15 mouse cellular contexts compared by ENCODE assay signal in the genomic region with DNA sequence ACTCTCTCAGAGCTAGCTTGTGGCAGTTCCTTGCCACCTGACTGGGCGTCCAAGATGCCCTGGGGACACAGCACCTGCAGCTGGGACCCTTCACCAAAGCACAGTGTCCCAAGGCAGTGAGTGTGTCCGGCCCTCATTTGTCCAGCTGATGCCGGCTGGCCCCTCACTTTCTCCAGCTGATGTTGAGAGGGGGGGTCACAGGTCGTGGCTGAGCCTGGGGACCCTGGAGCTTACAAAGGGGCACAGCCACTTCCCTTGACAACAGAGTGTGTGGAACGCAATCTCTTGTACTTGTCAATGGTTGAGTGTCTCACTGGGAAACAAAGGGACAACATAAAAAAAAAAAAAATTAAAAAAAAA.
DNase-seq lines count a peak whose midpoint lies in the region; ATAC-seq lines count a peak whose summit lies in the region.
"Had no signal": no experiment of that assay in that cellular context is flagged by ENCODE, and none has a peak within 500 bp of the region (broad histone marks: within the 10 kb centered on the region; RNA-seq: fewer than 3 reads in every experiment).

No protein-coding gene starts in this region.

- no peak for DNase-seq in kidney, adult 8-10 months
- DNase-seq in embryo, embryonic 10.5 days (ENCODE audit: low spot score) = peak; percentile 67
- DNase-seq in adipocyte (ENCODE audit: low spot score) (no peak), MN1 (ENCODE audit: low spot score) (no peak)
- DNase-seq in right cerebral cortex, postnatal 36 days (ENCODE audit: low spot score in 2 of 2) = no peak
- DNase-seq: adrenal gland, adult 8-10 months; cerebellum, postnatal 36 days; gastrocnemius, postnatal 25 days; kidney, postnatal 36 days; right cerebral cortex, postnatal 25 days had no signal

- 43% methylated on average over 5 of the region's 5 CpGs for WGBS in kidney, embryonic 15.5 days
- 9% methylated on average over 5 of the region's 5 CpGs for WGBS in hindbrain, embryonic 13.5 days
- 5% methylated on average over 5 of the region's 5 CpGs for WGBS in midbrain, embryonic 16.5 days

- H3K9ac ChIP-seq in kidney, embryonic 15.5 days = no peak overlapping the region
- no peak overlapping the region for H3K9ac ChIP-seq in hindbrain, embryonic 13.5 days
- H3K9ac ChIP-seq in midbrain, embryonic 16.5 days (ENCODE audit: low read depth, low read length) = no peak overlapping the region
- H3K9ac ChIP-seq: heart, embryonic 15.5 days had no signal

- H3K4me1 ChIP-seq in kidney, embryonic 15.5 days = peaks cover 9% of the 10 kb centered on the region
- H3K4me1 ChIP-seq in hindbrain, embryonic 13.5 days (replicated peaks) = peaks cover 14% of the 10 kb centered on the region
- no peaks in the 10 kb centered on the region for H3K4me1 ChIP-seq in midbrain, embryonic 16.5 days (ENCODE audit: control insufficient read depth, insufficient read depth, low read length)

- no peak overlapping the region for H3K27ac ChIP-seq in kidney, embryonic 15.5 days
- no peak overlapping the region for H3K27ac ChIP-seq in hindbrain, embryonic 13.5 days
- no peak overlapping the region for H3K27ac ChIP-seq in midbrain, embryonic 16.5 days (ENCODE audit: low read length)
- H3K27ac ChIP-seq: heart, embryonic 15.5 days had no signal

- peak; percentile 69; the same call in 1 of the 2 replicates for ATAC-seq in kidney, embryonic 15.5 days (replicated peaks; ENCODE audit: low FRiP score)
- peak; percentile 31; the same call in 1 of the 2 replicates for ATAC-seq in hindbrain, embryonic 13.5 days (ENCODE audit: low FRiP score)
- peak; percentile 47; the same call in 1 of the 2 replicates for ATAC-seq in midbrain, embryonic 16.5 days
- ATAC-seq: Patski had no signal

- no peak overlapping the region for H3K4me2 ChIP-seq in kidney, embryonic 15.5 days
- H3K4me2 ChIP-seq in hindbrain, embryonic 13.5 days = 0 out of 2 replicates have a peak overlapping the region, but pooled peaks have one; percentile 0
- H3K4me2 ChIP-seq in midbrain, embryonic 16.5 days (ENCODE audit: low read length) = no peak overlapping the region
- H3K4me2 ChIP-seq: heart, embryonic 15.5 days had no signal

- H3K36me3 ChIP-seq in kidney, embryonic 15.5 days = no peaks in the 10 kb centered on the region
- H3K36me3 ChIP-seq in hindbrain, embryonic 13.5 days = no peaks in the 10 kb centered on the region
- no peaks in the 10 kb centered on the region for H3K36me3 ChIP-seq in midbrain, embryonic 16.5 days (ENCODE audit: control insufficient read depth, insufficient read depth, low read length)
- H3K36me3 ChIP-seq: heart, embryonic 15.5 days had no signal

- no peaks in the 10 kb centered on the region for H3K9me3 ChIP-seq in kidney, embryonic 15.5 days (replicated peaks)
- no peaks in the 10 kb centered on the region for H3K9me3 ChIP-seq in hindbrain, embryonic 13.5 days
- H3K9me3 ChIP-seq in midbrain, embryonic 16.5 days (replicated peaks; ENCODE audit: control insufficient read depth, low read length, poor library complexity, severe bottlenecking) = no peaks in the 10 kb centered on the region
- H3K9me3 ChIP-seq: heart, embryonic 15.5 days had no signal

- H3K27me3 ChIP-seq in kidney, embryonic 15.5 days = peaks cover 12% of the 10 kb centered on the region
- H3K27me3 ChIP-seq in hindbrain, embryonic 13.5 days = peaks cover 94% of the 10 kb centered on the region
- H3K27me3 ChIP-seq in midbrain, embryonic 16.5 days (ENCODE audit: control insufficient read depth, insufficient read depth, low read depth, low read length) = peaks cover 48% of the 10 kb centered on the region
- H3K27me3 ChIP-seq: heart, embryonic 15.5 days; Patski had no signal

- H3K4me3 ChIP-seq in kidney, embryonic 15.5 days (replicated peaks) = no peak overlapping the region
- no peak overlapping the region for H3K4me3 ChIP-seq in hindbrain, embryonic 13.5 days
- H3K4me3 ChIP-seq in midbrain, embryonic 16.5 days (ENCODE audit: low read depth, low read length) = no peak overlapping the region
- H3K4me3 ChIP-seq: heart, embryonic 15.5 days had no signal
